Mouse (Mus musculus): Measurements from ENCODE around the gene Limk1. TPM values are rescaled to one million over a fixed set of nuclear protein-coding genes. Genes with fewer than 3 reads are reported as not detected.

Limk1 gene
- polyA plus RNA-seq, 1 experiment from 2014 or later, result 16.3 TPM

DNA sequence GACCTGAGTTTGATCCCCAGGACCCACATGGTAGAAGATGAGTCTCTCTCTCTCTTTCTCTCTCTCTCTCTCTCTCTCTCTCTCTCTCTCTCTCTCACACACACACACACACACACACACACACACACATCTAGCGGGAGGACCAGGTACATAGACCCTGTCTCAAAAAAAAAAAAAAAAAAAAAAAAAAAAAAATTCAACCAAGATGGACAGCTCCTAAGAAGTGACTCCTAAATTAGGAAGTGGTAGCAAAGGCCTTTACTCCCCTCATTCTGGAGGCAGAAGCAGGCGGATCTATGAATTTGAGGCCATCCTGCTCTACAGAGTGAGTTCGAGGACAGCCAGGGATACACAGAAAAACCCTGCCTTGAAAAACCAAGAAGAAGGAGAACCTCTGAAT, 48.0 kb downstream of the Limk1 start:
- Histone ChIP-seq H3K4me3 (no peak overlapping the region), H3K27me3 (ENCODE audit: insufficient read depth, poor library complexity, severe bottlenecking) (no peaks in the 10 kb centered on the region), H3K9me3 (no peaks in the 10 kb centered on the region), H3K36me3 (peaks cover 23% of the 10 kb centered on the region), H3K4me1 (replicated peaks) (peaks cover 18% of the 10 kb centered on the region), H3K27ac (no peak overlapping the region)
- 92% methylated on average over 3 of the region's 3 CpGs for WGBS
- no peak for DNase-seq (ENCODE audit: low spot score)

DNA sequence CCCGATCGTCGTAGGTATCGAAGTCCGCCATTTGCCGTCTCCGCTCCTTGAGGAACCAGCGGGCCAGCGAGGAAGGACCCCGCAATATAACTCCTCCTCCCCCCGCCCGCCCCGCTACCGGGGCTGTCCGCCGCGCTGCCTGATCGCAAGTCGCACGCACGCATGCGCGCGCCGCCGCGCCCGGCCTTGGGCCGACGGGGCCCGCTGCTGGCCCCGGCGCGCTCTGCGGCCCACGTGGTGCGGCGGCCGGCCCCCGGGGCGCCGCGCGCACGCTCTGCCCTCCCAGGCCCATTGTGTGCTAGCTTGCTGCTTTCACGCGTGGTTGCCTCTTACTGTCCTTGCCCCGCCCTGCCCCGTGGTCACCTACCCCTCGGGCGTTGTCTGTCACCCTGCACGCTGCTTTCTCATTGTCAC, 49.1 kb downstream of the Limk1 start, which contains the start of gene Eif4h:
Eif4h (minus strand) TSS at position 222 of the 414 bp plus-strand sequence.
- whole genome bisulfite sequencing, result under 1% methylated on average over 52 of the region's 52 CpGs
- Histone ChIP-seq H3K27ac (peak within 1 kb of the TSS; percentile 98), H3K36me3 (peaks cover 34% of the 10 kb centered on the region), H3K4me1 (replicated peaks) (peaks cover 18% of the 10 kb centered on the region), H3K27me3 (ENCODE audit: insufficient read depth, poor library complexity, severe bottlenecking) (no peaks in the 10 kb centered on the region), H3K9me3 (no peaks in the 10 kb centered on the region), H3K4me3 (peak within 1 kb of the TSS; percentile 85)
- DNase-seq (ENCODE audit: low spot score), result peak; percentile 96

DNA sequence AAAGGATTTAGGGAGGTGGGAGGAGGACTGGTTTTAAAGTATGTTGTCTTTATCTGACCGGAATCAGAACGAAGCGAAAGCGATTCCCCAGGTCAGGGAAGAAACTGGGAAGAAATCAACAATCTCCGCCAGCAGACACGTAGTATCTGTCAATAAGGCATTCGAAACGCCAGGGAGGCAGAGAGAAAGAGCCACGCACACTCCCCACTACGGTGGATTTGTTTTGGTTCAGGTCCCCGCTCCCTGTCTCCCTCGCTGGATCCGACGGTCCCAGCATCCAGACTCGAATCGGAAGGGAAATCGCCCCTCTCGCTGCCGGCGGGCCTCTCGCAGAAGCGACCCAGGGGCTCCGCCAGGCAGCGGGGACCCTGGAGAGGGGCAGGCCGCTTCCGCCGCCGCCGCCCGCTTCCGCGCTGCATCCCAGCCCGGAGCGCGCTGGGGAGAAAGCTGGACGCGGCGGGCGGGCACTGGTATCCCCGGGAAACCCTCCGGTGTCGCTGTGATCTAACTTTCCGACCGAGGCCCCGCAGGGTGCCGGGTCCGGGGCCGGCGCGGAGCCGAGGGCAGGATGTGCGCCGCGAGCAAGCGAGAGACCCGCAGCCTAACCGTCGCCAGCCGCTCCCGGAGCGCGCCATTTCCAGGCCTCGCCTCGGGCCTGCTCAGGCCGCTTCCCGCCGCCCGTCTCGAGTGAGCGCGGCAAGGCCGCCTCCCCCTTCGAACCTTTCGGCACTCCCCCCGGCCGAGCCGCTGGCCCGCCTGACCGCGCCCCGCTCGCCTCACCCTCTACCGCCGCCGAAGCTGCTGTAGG, 49.7 kb downstream of the Limk1 start:
- Histone ChIP-seq H3K9me3 (no peaks in the 10 kb centered on the region), H3K4me3 (peak overlapping the region; percentile 85), H3K4me1 (replicated peaks) (peaks cover 18% of the 10 kb centered on the region), H3K27me3 (ENCODE audit: insufficient read depth, poor library complexity, severe bottlenecking) (no peaks in the 10 kb centered on the region), H3K36me3 (peaks cover 40% of the 10 kb centered on the region), H3K27ac (peak overlapping the region; percentile 98)
- no peak for DNase-seq (ENCODE audit: low spot score)
- WGBS, result under 1% methylated on average over 85 of the region's 85 CpGs

DNA sequence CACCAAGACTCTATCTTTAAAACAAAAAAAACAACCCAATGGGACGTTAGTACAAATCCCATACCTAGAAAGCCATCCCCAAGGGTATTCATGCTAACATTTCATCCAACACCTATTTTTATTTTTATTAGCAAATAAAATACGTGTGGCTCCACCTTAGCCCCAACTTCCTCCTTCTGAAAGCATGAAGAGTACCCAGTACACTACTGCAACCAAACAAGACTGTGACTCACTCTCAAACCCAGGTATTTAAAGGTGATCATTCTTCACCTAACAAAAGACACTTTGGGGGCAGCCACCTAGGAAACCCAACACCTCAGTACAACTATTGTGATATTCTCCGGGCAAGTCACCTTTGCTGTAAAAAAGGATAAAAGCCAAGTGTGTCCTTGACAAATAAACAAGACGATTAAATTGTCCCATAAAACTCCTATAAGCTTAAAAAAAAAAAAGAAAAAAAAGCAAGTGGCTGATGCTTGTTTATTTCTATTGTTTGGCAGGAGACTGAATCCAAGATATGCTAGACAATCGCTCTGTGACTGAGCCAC, 50.5 kb downstream of the Limk1 start:
- Histone ChIP-seq H3K36me3 (peaks cover 48% of the 10 kb centered on the region), H3K4me1 (replicated peaks) (peaks cover 18% of the 10 kb centered on the region), H3K4me3 (peak overlapping the region; percentile 85), H3K9me3 (no peaks in the 10 kb centered on the region), H3K27ac (peak overlapping the region; percentile 98), H3K27me3 (ENCODE audit: insufficient read depth, poor library complexity, severe bottlenecking) (no peaks in the 10 kb centered on the region)
- WGBS, result 41% methylated on average over 5 of the region's 5 CpGs
- DNase-seq (ENCODE audit: low spot score), result no peak

DNA sequence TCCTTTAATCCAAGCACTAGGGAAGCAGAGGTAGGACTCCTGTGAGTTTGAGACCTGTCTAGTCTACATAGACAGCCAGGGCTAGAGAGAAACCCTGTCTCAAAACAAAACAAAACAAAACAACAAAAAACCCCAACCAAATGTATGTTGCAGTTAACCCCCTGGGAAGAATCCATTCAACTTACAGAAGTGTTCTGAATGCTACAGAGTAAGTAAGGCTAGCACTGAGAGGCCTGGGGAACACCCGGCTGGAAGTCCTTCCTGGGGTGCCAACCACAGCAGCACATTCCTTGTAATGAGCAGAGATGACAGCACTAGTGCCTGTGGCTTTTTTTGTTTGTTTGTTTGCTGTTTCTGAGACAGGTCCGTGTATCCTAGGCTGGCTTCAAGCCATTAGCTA, 55.6 kb downstream of the Limk1 start:
- no peak for DNase-seq (ENCODE audit: low spot score)
- H3K4me1 ChIP-seq (replicated peaks), result peaks cover 7% of the 10 kb centered on the region
- no peak overlapping the region for H3K27ac ChIP-seq
- no peak overlapping the region for H3K4me3 ChIP-seq
- no peaks in the 10 kb centered on the region for H3K9me3 ChIP-seq
- WGBS, result 65% methylated on average over 2 of the region's 2 CpGs
- H3K36me3 ChIP-seq, result peaks cover 98% of the 10 kb centered on the region
- no peaks in the 10 kb centered on the region for H3K27me3 ChIP-seq (ENCODE audit: insufficient read depth, poor library complexity, severe bottlenecking)

DNA sequence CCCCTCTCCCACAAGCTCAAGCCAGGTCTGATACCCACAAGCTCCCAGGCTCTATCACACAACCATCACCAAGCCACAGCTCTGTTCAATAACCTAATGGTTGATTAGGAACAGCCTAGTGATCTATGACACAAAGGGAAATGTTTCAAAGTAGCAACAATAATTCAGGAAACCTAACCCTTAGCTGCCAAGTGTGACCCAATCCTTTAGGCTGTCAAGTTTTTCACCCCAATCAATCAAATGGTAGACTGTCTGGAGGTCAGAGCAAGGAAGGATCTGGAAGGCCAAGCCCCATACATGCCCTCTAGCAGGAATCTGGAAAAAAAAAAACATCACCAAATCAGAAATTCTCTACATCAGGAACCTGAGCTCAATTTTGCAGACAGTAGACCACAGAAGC, 57.6 kb downstream of the Limk1 start:
- H3K27me3 ChIP-seq (ENCODE audit: insufficient read depth, poor library complexity, severe bottlenecking), result no peaks in the 10 kb centered on the region
- no peak for DNase-seq (ENCODE audit: low spot score)
- no peaks in the 10 kb centered on the region for H3K9me3 ChIP-seq
- no peaks in the 10 kb centered on the region for H3K4me1 ChIP-seq (replicated peaks)
- H3K4me3 ChIP-seq, result no peak overlapping the region
- peaks cover 99% of the 10 kb centered on the region for H3K36me3 ChIP-seq
- no peak overlapping the region for H3K27ac ChIP-seq

DNA sequence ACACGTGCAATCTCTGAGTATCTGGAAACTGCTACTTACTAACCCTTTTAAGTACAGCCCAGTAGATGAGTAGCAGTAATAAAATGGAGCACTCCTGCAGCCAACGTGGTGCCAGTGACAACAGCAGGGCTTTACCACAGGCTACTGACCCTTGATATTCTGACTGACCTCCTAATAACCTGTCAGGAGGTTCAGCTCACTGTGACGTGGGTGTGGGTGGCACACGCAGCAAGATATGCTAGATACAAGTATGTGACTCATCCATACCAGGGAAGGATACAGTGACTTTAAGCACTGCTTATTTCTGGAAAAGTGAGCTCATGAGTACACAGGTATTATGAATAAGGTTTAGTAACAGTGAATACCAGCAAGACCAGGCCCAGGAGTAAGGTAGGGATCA, 58.9 kb downstream of the Limk1 start:
- DNase-seq (ENCODE audit: low spot score), result no peak
- Histone ChIP-seq H3K4me1 (replicated peaks) (no peaks in the 10 kb centered on the region), H3K4me3 (no peak overlapping the region), H3K27ac (no peak overlapping the region), H3K9me3 (no peaks in the 10 kb centered on the region), H3K27me3 (ENCODE audit: insufficient read depth, poor library complexity, severe bottlenecking) (no peaks in the 10 kb centered on the region), H3K36me3 (peaks cover 99% of the 10 kb centered on the region)
- 84% methylated on average over 4 of the region's 4 CpGs for WGBS

DNA sequence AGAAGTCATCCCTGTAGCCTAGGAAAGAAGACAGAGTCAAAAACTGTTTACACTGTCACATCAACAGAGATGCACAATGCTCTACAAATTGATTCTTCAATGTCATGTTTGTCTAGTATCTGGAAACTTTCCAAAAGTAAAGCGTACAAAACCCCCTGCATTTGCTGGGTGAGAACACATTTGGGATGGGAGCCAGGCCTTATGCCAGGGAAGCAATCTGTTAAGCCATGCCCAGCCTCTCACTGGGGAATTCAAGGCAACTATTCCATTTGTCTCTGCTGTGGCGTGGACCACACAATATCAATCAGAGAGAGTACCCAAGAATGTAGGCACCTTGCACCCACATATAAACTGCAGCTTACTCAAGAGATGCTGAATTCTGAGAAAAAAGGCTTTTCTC, 66.3 kb downstream of the Limk1 start:
- H3K27ac ChIP-seq, result no peak overlapping the region
- no peaks in the 10 kb centered on the region for H3K27me3 ChIP-seq (ENCODE audit: insufficient read depth, poor library complexity, severe bottlenecking)
- H3K36me3 ChIP-seq, result peaks cover 100% of the 10 kb centered on the region
- no peaks in the 10 kb centered on the region for H3K4me1 ChIP-seq (replicated peaks)
- DNase-seq (ENCODE audit: low spot score), result no peak
- H3K4me3 ChIP-seq, result no peak overlapping the region
- H3K9me3 ChIP-seq, result no peaks in the 10 kb centered on the region
- WGBS, result 95% methylated on average over 2 of the region's 2 CpGs

DNA sequence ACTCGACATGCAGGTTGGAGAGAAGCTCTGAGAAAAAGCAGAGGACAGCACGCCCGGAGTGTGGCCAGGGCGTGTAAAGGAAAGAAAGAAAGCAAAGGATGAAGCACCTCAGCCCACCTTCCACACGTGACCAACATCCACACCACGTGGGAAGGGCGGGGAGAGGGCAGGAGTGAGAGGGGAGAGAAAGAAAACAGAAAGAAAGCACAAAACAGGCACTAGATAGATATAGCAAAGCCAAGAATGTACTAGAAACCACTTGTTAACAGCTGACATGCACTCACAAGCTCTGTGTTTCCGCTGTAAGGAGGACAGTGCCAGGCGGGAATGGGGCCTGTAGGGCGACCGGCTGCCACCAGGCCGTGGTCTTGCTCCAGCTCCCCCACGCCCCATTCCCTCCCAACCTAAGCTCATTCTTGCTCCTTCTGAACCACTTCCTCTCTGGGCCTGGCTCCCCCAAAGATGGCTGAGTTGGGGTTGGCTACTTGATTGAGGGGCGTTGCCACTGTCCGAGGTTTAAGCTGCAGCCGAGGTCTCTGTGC, 67.2 kb downstream of the Limk1 start:
- H3K4me3 ChIP-seq, result no peak overlapping the region
- no peak for DNase-seq (ENCODE audit: low spot score)
- no peaks in the 10 kb centered on the region for H3K4me1 ChIP-seq (replicated peaks)
- H3K27me3 ChIP-seq (ENCODE audit: insufficient read depth, poor library complexity, severe bottlenecking), result no peaks in the 10 kb centered on the region
- no peak overlapping the region for H3K27ac ChIP-seq
- 92% methylated on average over 16 of the region's 16 CpGs for WGBS
- no peaks in the 10 kb centered on the region for H3K9me3 ChIP-seq
- peaks cover 100% of the 10 kb centered on the region for H3K36me3 ChIP-seq

DNA sequence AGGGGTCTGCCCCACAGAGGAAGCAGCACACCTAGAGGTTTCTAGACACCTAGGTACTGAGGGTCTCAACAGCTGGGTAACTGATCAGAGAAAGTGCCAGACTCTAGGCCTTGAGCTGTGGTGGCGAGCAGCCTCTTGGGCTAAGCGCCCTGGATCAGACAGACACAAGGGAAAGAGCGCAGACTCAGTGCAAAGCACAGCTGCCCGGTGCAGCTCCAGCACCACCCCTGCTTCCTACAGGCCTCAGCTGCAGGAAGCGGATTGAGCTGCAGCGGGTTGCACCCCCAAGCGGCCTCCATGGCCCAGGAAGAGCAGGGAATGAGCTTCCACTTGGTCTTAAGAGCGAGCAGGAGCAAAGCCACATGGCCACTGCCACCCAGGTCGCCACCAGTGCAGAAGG, 67.9 kb downstream of the Limk1 start:
- no peaks in the 10 kb centered on the region for H3K27me3 ChIP-seq (ENCODE audit: insufficient read depth, poor library complexity, severe bottlenecking)
- no peaks in the 10 kb centered on the region for H3K9me3 ChIP-seq
- no peak overlapping the region for H3K4me3 ChIP-seq
- no peak for DNase-seq (ENCODE audit: low spot score)
- H3K27ac ChIP-seq, result no peak overlapping the region
- H3K4me1 ChIP-seq (replicated peaks), result no peaks in the 10 kb centered on the region
- peaks cover 99% of the 10 kb centered on the region for H3K36me3 ChIP-seq
- WGBS, result 97% methylated on average over 9 of the region's 9 CpGs

DNA sequence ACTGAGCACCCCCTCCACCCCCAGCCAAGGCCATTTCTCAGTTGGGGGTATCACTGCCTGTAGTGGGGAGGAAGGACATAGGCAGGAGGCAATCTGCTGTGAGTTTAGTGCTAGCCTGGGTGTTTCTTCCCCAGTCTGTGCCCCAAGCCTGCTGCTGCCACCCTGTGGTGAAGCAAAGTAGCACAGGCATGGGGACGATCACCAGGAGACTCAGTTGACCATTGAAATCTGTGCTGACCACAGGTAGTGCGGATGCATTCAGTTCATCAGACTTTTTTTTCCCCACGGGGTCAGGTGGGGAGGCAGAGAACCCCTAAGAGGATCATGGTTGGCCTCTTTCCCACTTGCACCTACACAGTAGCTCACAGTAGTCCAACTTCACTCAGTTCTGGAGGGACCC, 71.3 kb downstream of the Limk1 start:
- H3K4me3 ChIP-seq, result no peak overlapping the region
- peaks cover 80% of the 10 kb centered on the region for H3K36me3 ChIP-seq
- peak; percentile 42 for DNase-seq (ENCODE audit: low spot score)
- no peaks in the 10 kb centered on the region for H3K9me3 ChIP-seq
- H3K27me3 ChIP-seq (ENCODE audit: insufficient read depth, poor library complexity, severe bottlenecking), result no peaks in the 10 kb centered on the region
- no peak overlapping the region for H3K27ac ChIP-seq
- peaks cover 5% of the 10 kb centered on the region for H3K4me1 ChIP-seq (replicated peaks)
- WGBS, result 64% methylated on average over 3 of the region's 3 CpGs

DNA sequence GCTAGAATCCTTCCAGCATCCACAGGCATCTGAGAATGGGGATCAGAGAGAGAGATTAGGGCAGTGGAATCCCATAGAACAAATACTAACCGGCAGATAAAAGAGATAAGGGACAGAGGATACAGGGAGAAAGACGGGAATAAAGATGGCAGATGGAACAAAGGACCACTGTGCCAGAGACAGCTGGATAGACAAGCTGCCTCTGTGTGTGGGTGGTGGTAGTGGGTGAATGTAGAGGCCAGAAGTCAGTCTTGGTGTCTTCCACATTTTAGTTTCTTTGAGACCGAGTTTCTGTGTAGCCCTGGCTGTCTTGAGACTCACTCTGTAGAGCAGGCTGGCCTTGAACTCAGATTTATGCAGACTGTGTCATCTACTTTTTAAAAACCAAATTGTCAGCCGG, 72.6 kb downstream of the Limk1 start:
- WGBS, result 77% methylated on average over 4 of the region's 4 CpGs
- Histone ChIP-seq H3K4me1 (replicated peaks) (peaks cover 12% of the 10 kb centered on the region), H3K27ac (no peak overlapping the region), H3K27me3 (ENCODE audit: insufficient read depth, poor library complexity, severe bottlenecking) (no peaks in the 10 kb centered on the region), H3K36me3 (peaks cover 67% of the 10 kb centered on the region), H3K9me3 (no peaks in the 10 kb centered on the region), H3K4me3 (no peak overlapping the region)
- no peak for DNase-seq (ENCODE audit: low spot score)

DNA sequence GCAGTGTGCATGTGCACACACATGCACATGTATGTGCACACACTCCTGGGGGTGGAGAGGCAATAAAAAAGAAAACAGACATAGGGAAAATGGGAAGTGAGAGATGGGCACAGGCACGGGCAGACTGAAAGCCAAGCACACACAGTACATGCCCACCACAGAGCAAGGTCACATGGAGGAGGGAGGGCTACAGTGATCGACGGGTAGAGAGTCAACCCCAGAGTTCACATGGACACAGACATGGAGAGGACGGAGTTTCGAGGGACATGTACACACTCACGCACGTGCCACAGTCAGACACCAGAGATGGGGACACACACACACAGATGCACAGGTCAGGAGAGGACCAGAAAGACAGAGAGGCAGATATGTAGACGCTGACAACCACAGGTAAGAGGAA, 73.0 kb downstream of the Limk1 start:
- H3K36me3 ChIP-seq, result peaks cover 63% of the 10 kb centered on the region
- WGBS, result 88% methylated on average over 8 of the region's 8 CpGs
- peaks cover 12% of the 10 kb centered on the region for H3K4me1 ChIP-seq (replicated peaks)
- DNase-seq (ENCODE audit: low spot score), result no peak
- H3K4me3 ChIP-seq, result no peak overlapping the region
- no peak overlapping the region for H3K27ac ChIP-seq
- no peaks in the 10 kb centered on the region for H3K9me3 ChIP-seq
- H3K27me3 ChIP-seq (ENCODE audit: insufficient read depth, poor library complexity, severe bottlenecking), result no peaks in the 10 kb centered on the region
